Mouse (Mus musculus) thymus, postnatal 14 days (tissue): ENCODE measurements around the gene Art1.

Experiments
- DNase-seq: peaks from one replicate; pipeline ENCODE4 v3.0.0; 2021

Gene Art1

GRCm38 (mm10) chr7:102101487-102101886, at the start of gene Art1:
Gene Art1, plus strand, starts transcription at chr7:102101743.
- DNase-seq = no peak

- DNase-seq = no peak
Observed at GRCm38 (mm10) chr7:102061353-102061752, 40.2 kb upstream of the Art1 start.

DNA sequence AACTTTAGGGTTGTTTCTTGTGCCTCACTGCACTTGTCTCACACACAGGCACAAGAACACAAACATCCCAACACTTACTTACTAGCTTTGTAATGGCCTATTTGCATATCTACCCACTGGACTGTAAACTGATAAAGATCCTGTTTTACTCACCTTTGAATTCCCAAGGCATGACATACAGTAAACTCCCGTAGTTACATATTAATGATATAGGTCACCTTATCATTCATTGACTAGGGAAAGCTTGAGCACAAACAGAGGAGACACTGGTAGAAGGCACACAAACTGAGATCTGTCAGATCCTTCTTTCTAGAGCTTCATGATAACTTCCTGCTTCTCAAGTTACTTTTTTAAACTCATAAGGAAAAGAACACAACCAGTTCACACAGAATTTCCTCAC, 39.3 kb upstream of the Art1 start:
- no peak for DNase-seq

DNA sequence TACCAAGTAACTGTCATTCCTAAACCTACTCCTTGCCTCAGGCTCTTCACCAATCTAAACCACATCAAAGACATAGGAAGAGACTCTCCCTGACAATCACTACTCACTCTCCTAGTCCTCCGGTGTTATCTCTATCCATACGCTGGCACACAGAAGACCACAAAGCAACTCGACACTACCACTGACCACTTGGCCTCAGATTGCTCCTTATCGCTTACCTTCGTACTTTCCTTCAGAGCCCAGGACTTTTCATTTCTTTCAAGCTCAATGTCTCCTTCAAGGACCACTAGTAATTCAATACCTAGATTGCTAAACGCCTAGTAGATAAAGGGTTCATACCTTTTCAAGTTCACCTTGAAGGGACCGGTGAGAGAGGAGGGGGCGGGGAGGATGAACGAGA, 37.7 kb upstream of the Art1 start:
- DNase-seq = no peak

- no peak for DNase-seq
Observed at GRCm38 (mm10) chr7:102064655-102065045, 36.9 kb upstream of the Art1 start.

- DNase-seq = peak; percentile 93
Observed at GRCm38 (mm10) chr7:102065046-102065891, 36.3 kb upstream of the Art1 start, which contains the start of the genes Rnf121, Xndc1 and Xntrpc. Gene Rnf121, minus strand, starts transcription at chr7:102065469. Gene Xndc1, plus strand, starts transcription at chr7:102065511. Gene Xntrpc, plus strand, starts transcription at chr7:102065713.

DNA sequence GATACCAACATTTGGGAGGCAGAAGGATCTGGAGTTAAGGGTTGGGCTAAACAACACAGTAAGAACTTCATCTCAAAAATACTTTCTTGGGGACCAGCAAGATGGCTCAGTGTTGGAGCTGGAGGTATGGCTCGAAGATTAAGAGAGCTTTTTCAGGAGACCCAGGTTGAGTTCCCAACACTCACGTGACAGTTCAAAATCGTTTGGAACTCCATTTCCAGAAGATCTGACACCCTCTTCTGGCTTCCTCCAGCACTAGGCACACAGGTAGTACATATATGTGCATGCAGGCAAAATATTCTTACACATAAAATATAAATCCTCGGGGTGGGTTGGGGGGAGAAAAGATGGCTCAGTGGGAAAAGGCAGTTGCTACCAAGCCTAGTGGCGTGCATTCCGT, 35.2 kb upstream of the Art1 start:
- no peak for DNase-seq

- DNase-seq = peak; percentile 54
Observed at GRCm38 (mm10) chr7:102076714-102077296, 24.7 kb upstream of the Art1 start.

- peak; percentile 37 for DNase-seq
Observed at GRCm38 (mm10) chr7:102078517-102078916, 23.0 kb upstream of the Art1 start.

- DNase-seq = no peak
Observed at GRCm38 (mm10) chr7:102080311-102080710, 21.2 kb upstream of the Art1 start.

DNA sequence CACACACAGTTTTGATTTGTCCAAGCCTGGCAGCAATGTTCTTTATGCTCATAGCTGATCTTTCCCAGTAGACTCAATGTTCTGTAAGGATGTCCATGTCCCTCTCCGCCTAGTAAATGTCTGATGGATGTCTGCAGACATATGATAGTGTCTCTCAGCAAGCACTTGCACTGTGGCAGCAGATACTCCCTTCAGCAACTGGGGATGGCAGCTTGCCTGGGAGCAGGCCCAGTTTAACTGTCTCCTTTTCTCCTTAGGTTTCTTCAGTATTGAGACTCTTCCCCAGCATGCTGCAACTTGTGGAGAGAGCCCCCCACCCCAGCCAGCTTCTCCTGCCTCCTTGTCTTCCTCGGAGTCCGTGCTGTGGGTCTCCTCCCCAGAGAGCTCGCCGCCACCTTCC, 19.8 kb upstream of the Art1 start:
- DNase-seq = no peak

DNA sequence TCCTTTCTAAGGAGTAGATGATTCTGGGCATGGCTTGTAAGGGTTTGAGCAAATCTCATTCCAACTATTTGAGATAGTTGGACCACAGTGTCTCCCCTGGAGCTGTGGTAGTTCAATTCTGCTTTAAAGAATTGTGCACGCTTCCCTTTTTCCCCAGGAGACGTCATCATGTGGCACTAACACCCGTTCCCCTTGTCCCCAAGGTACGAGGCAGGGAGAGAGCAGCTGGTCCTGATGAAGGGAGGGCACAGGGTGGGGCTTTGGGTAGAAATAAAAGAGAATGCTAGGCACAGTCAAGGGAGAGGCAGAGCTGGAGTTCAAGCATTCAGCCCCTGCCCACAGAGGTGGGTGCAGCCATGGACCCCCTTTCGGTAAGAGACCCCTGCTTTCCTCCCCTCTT, 18.7 kb upstream of the Art1 start, which contains the start of gene Trpc2:
TSS of gene Trpc2 (plus strand) at position 301 of the 400 bp plus-strand sequence.
- DNase-seq = no peak

DNA sequence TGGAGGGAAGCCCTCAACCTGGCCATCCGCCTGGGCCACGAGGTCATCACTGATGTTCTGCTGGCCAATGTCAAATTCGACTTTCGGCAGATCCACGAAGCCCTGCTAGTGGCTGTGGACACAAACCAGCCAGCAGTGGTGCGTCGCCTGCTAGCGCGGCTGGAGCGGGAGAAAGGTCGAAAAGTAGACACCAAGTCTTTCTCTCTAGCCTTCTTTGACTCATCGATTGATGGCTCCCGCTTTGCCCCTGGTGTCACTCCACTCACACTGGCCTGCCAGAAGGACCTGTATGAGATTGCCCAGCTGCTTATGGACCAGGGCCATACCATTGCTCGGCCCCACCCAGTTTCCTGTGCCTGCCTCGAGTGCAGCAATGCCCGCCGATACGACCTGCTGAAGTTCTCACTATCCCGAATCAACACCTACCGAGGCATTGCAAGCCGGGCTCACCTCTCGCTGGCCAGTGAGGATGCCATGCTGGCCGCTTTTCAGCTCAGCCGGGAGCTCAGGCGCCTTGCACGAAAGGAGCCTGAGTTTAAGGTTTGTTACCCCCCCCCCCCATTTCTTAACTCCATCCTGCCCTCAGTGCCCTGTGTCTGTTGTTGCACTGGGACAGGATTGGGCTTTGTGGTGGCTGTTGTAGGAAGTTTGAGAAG, 17.4 kb upstream of the Art1 start:
- DNase-seq = no peak

GRCm38 (mm10) chr7:102087336-102087735, 14.2 kb upstream of the Art1 start:
- no peak for DNase-seq

GRCm38 (mm10) chr7:102099760-102100661, 1.5 kb upstream of the Art1 start:
- DNase-seq = peak; percentile 70

DNA sequence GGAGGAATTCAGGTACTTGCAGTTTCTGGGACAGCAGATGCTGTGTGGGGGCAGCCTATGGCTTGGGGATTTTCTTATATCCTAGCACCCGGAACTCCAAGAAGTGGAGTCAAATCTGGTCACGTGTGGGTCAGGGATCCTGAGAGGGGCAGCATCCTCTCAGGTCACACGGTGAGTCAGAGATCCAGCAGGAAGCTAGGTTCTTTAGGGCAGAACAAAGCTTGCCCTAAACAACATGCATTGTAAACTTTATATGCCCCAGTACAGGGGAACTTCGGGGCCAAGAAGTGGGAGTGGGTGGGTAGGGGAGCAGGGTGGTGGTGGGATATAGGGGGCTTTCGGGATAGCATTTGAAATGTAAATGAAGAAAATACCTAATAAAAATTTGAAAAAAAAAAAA, 675 bp upstream of the Art1 start:
- DNase-seq = no peak

- DNase-seq = no peak
Observed at GRCm38 (mm10) chr7:102102241-102102640, 698 bp downstream of the Art1 start.

DNA sequence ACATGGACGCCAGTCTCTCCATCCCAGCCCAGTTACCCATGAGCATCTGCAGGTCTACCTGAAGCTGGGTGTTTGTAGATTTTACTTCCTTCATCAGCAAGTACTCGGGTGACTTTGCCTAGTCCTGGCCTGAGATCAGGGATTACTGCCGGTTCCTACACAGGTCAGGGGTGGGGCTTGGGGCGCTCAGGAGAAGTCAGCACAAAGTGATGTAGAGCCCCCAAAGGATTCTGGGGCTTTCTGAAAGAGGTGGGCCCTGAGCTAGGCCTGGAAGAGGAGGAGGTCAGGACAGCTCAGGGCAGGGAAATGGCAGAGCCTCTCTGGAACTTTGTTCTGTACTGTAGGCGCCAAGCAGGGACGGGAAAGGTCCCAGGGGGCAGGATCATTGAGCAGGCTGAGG, 1.2 kb downstream of the Art1 start:
- no peak for DNase-seq

GRCm38 (mm10) chr7:102103555-102103954, 2.0 kb downstream of the Art1 start:
- DNase-seq = no peak

GRCm38 (mm10) chr7:102104126-102104525, 2.6 kb downstream of the Art1 start:
- DNase-seq = no peak

- peak; percentile 81 for DNase-seq
Observed at GRCm38 (mm10) chr7:102106700-102107141, 5.2 kb downstream of the Art1 start.

DNA sequence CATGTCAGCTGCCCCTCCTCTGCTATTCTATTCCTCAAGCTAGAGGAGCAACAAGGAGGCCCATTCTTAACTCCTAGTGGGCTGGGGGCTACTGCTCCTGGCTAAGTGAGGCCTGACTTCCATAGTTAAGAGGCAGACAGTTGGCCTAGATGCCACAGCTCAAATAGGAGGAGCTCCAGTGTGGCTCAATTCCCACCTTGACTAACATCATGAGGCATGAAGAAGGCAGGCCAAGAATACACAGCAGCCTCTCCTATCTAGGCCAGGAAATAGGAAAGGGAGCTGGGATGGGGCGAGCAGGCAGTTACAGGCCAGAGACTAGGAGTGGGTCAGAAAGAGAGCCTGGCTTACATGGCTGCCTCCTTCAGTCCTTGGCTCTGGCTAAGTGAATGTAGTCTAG, 6.7 kb downstream of the Art1 start:
- DNase-seq = no peak

DNA sequence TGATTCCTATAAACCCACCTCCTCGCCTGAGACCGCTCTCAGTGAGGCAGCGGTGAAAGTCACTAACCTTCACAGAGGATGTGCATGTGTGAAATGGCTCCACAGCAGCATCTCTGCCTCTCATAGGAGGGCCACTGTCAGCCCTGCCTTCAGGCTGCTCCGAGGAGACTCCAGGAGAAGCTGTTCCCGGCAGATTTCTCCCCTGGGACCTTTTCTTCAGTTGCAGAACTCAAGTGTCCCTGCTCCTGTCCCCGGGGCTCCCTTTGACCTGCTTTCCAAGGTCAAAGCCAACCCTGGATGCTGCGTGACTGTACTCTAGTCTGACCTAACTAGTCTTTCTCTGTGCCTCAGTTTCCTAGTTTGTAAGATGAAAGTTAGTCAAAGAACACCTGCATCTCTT, 7.6 kb downstream of the Art1 start, which contains the start of gene Art5:
TSS of gene Art5 (minus strand) at position 319 of the 400 bp plus-strand sequence.
- DNase-seq = no peak
